Mouse (Mus musculus) embryonic facial prominence, embryonic 11.5 days (tissue): ENCODE measurements around the gene 4930404H24Rik. TPM values are rescaled to one million over a fixed set of nuclear protein-coding genes. Genes with fewer than 3 reads are reported as not detected.

ENCODE experiments used
- ATAC-seq: fragments of 200-750 bp; cut with Nextera tagmentation; replicated peaks from 2 replicates; pipeline ENCODE4 v1.8.0; 2017; ENCODE audit warnings: low read depth; ENCODE audit not compliant: insufficient number of reproducible peaks, low FRiP score, low TSS enrichment
- DNase-seq: peaks from one replicate; pipeline ENCODE4 v3.0.0-alpha.2; 2015; ENCODE audit warnings: low spot score
- H3K27ac ChIP-seq: fragments of 300-500 bp; sonication (generic); replicated peaks from 2 replicates; pipeline ENCODE4 v1.5.1; 2014; ENCODE audit warnings: mild to moderate bottlenecking, low read depth, low read length, control low read depth
- H3K27me3 ChIP-seq: fragments of 300-500 bp; sonication (generic); 2 replicates; pipeline ENCODE4 v1.6.1; 2014; ENCODE audit warnings: mild to moderate bottlenecking, low read length, moderate library complexity, mixed read lengths; ENCODE audit not compliant: control insufficient read depth, insufficient read depth
- H3K36me3 ChIP-seq: fragments of 300-500 bp; sonication (generic); replicated peaks from 2 replicates; pipeline ENCODE4 v1.6.1; 2014; ENCODE audit warnings: low read depth, mild to moderate bottlenecking, low read length, moderate library complexity, mixed read lengths; ENCODE audit not compliant: control insufficient read depth, insufficient read depth
- H3K4me1 ChIP-seq: fragments of 300-500 bp; sonication (generic); 2 replicates; pipeline ENCODE4 v1.6.1; 2014; ENCODE audit warnings: low read length, mixed read lengths; ENCODE audit not compliant: control insufficient read depth, insufficient read depth
- H3K4me2 ChIP-seq: fragments of 300-500 bp; sonication (generic); 2 replicates; pipeline ENCODE4 v1.6.1; 2014; ENCODE audit warnings: low read depth, mild to moderate bottlenecking, control low read depth, low read length, moderate library complexity
- H3K4me3 ChIP-seq: fragments of 300-500 bp; sonication (generic); 2 replicates; pipeline ENCODE4 v1.5.1; 2014; ENCODE audit warnings: low read depth, low read length, control low read depth
- H3K9ac ChIP-seq: fragments of 300-500 bp; sonication (generic); replicated peaks from 2 replicates; pipeline ENCODE4 v1.6.1; 2014; ENCODE audit warnings: mild to moderate bottlenecking, control low read depth, low read length
- H3K9me3 ChIP-seq: fragments of 300-500 bp; sonication (generic); replicated peaks from 2 replicates; pipeline ENCODE4 v1.6.1; 2016; ENCODE audit warnings: mild to moderate bottlenecking, low read length, inconsistent platforms, mixed read lengths; ENCODE audit not compliant: control insufficient read depth
- WGBS: fragments of 180-500 bp; shearing (Covaris S2); extraction: QIAGEN DNeasy Blood & Tissue Kit; methylation state at CpG from one replicate; pipeline ENCODE4 v1.1.7; 2014; 5-methylcytosine and 5-hydroxymethylcytosine counted together
- polyA plus RNA-seq: library from polyadenylated mRNA; unstranded; fragments of >200 nt; fragmentation: Nextera tagmentation; extraction: Ambion mirVana; gene quantifications from 2 replicates; pipeline ENCODE4 v1.2.1, GENCODE M21; 2014

4930404H24Rik gene
- polyA plus RNA-seq, 1 experiment from 2014 or later, result not detected

DNA sequence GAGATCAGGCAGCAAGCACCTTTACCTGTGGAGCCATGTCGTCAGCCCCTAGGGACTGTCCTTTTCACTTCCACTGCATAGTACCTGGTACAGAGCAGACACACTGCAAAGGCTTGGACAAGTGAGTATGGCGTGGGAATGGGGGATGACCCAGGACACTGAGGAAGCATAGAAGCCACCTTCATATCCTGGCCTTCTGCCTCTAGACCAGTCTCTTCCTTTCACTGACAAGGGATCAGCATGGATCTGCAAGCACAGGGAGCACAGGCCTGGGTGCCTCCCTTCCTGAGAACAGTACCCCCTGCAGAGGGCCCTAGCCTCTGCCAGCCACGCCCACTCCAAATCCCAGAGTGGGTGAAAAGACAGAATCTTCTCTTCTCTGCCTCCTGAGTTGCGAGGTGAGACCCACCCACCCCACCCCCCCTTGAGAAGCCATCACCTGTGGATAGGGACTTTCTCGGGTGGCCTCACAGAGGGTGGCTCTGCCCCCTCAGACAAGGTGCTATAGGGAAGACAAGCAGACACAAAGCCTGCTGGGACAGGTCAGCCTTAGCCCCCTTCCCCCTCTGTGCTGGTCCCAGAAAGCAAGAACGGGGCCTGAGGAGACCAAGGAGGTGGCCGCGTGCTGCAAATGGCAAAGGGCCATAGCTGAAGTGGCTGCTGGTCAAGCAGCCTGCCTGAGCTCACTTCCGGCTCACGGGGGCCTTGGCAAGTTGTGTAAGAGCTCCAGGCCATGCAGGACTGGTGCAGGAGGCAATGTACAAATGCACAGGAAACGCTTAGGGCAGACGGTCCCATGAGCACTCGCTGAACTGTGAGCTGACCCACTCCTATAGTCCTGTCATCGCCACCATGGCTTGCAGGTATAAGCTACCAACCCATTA lies 22.1 kb downstream of the 4930404H24Rik start:
- Histone ChIP-seq H3K27ac (no peak overlapping the region), H3K4me1 (peaks cover 3% of the 10 kb centered on the region; the same call in 1 of the 2 replicates), H3K4me3 (no peak overlapping the region), H3K9me3 (no peaks in the 10 kb centered on the region), H3K27me3 (no peaks in the 10 kb centered on the region), H3K4me2 (no peak overlapping the region), H3K9ac (no peak overlapping the region), H3K36me3 (no peaks in the 10 kb centered on the region)
- DNase-seq, result no peak
- no peak for ATAC-seq
- WGBS, result 79% methylated on average over 14 of the region's 14 CpGs

DNA sequence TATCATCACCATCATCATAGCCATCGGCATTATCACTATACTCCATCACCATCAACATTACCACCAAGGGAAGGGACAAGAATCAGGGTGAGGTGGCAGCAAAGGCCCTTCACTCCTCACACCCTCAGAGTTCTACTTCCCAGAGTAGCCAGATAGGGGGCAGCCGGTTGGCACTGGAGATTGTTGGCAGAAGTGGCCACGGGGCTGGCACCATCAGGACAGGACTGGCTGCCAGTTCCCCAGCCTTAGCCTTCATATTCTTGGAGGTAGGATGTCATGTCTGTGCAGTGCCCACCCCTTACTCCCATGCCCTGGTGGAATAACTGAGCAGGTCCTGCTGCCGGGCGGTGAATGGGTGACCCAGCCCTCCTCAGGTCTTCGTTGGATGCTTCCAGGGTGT lies 23.0 kb downstream of the 4930404H24Rik start:
- H3K9ac ChIP-seq, result no peak overlapping the region
- H3K4me3 ChIP-seq, result no peak overlapping the region
- ATAC-seq (no peak), DNase-seq (no peak)
- WGBS, result 89% methylated on average over 6 of the region's 6 CpGs
- H3K4me2 ChIP-seq, result no peak overlapping the region
- H3K4me1 ChIP-seq, result peaks cover 3% of the 10 kb centered on the region; the same call in 1 of the 2 replicates
- H3K27ac ChIP-seq, result no peak overlapping the region
- no peaks in the 10 kb centered on the region for H3K9me3 ChIP-seq
- H3K36me3 ChIP-seq, result no peaks in the 10 kb centered on the region
- no peaks in the 10 kb centered on the region for H3K27me3 ChIP-seq

DNA sequence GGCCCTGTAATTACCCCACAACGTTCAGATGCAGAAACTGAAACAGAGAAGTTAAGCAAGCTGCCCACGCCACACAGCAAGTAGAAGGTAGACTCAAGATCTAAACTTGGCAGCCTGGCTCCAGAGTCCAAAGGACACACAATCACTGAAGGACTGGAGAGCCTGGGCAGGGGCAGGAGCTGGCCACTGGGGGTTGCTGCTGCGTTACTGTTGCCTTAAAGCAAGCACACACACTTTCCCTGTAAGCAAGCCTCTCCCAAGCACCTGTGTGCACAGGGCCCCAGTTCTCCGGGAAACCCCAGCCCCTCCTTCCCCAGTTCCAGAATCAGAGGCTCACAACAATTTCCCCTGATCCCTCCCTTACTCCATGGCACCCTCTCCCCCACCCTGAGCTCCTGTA lies 24.4 kb downstream of the 4930404H24Rik start:
- Histone ChIP-seq H3K4me3 (no peak overlapping the region), H3K36me3 (no peaks in the 10 kb centered on the region), H3K4me2 (no peak overlapping the region), H3K9me3 (no peaks in the 10 kb centered on the region), H3K27ac (no peak overlapping the region), H3K27me3 (no peaks in the 10 kb centered on the region), H3K9ac (no peak overlapping the region), H3K4me1 (peaks cover 3% of the 10 kb centered on the region; the same call in 1 of the 2 replicates)
- DNase-seq, result no peak
- WGBS, result 53% methylated on average over 4 of the region's 4 CpGs
- peak; percentile 40; the same call in 1 of the 2 replicates for ATAC-seq

DNA sequence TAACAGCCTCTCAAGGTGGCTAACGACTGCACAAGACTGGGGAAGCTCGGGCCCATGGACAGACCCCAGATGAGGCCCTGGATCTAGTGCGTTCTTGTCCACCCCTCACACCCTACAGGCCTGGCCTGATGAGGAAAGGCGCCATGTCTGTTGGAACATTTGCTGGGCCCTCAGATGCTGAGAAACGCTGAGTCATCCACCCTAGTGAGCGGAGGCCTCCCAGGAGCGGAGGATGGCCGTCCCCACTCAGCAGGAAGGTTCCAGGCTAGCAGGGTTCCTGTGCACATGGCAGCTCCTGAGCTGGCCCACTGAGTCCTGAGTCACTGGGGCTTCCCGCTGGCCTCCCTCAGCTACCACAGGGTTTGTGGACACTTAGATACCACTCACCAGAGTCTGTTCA lies 27.5 kb downstream of the 4930404H24Rik start:
- no peak overlapping the region for H3K9ac ChIP-seq
- H3K4me1 ChIP-seq, result peaks cover 3% of the 10 kb centered on the region; the same call in 1 of the 2 replicates
- DNase-seq (no peak), ATAC-seq (no peak)
- no peaks in the 10 kb centered on the region for H3K9me3 ChIP-seq
- no peak overlapping the region for H3K27ac ChIP-seq
- H3K4me3 ChIP-seq, result no peak overlapping the region
- no peak overlapping the region for H3K4me2 ChIP-seq
- 79% methylated on average over 9 of the region's 9 CpGs for WGBS
- H3K27me3 ChIP-seq, result no peaks in the 10 kb centered on the region
- no peaks in the 10 kb centered on the region for H3K36me3 ChIP-seq

DNA sequence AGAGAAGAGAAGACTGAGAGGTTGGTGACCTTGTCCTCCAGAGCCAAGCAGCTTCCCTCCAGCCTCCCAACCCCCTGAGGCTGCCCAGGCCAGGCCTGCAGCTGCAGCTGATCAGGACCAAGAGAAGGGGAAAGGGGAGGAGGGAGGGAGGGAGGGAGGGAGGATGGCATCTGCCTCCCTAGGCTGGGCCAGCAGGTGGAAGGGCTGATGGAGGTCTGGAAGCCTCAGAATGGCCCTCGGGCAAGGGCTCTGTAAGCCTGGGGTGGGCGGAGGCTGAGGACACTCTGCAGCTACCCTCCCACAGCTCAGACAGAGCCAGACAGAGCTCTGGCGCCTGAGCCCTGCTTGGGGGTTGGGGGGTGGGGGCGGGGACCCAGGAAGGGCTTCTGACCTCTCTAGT lies 29.7 kb downstream of the 4930404H24Rik start:
- ATAC-seq, result peak; percentile 41; the same call in 1 of the 2 replicates
- peaks cover 5% of the 10 kb centered on the region; the same call in 1 of the 2 replicates for H3K27me3 ChIP-seq
- 16% methylated on average over 4 of the region's 4 CpGs for WGBS
- no peak overlapping the region for H3K4me2 ChIP-seq
- peaks cover 5% of the 10 kb centered on the region for H3K4me1 ChIP-seq
- no peak overlapping the region for H3K4me3 ChIP-seq
- H3K9me3 ChIP-seq, result no peaks in the 10 kb centered on the region
- DNase-seq, result peak; percentile 19
- no peak overlapping the region for H3K9ac ChIP-seq
- no peaks in the 10 kb centered on the region for H3K36me3 ChIP-seq
- H3K27ac ChIP-seq, result no peak overlapping the region

DNA sequence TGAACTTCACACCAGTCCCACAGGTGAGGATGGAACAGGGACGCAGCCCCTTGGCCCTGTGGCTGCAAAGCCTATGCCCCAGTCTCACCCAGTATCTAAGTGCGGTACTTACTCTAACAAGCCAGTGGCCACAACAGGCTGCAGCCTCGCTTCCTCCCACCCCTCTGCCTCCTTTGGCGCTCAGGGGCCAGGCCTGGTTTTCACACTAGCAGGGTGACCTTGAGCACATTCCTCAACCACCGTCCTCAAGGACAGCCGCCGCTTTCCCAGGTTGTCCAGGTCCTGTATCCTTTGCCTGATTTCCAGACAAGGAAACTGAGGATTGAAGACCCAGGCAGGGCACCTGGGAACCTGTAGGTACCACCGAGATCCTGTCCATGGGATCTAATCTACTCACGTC lies 30.6 kb downstream of the 4930404H24Rik start:
- DNase-seq, result no peak
- Histone ChIP-seq H3K27ac (no peak overlapping the region), H3K36me3 (no peaks in the 10 kb centered on the region), H3K4me1 (peaks cover 5% of the 10 kb centered on the region), H3K4me3 (no peak overlapping the region), H3K27me3 (peaks cover 6% of the 10 kb centered on the region; the same call in 1 of the 2 replicates), H3K4me2 (no peak overlapping the region), H3K9ac (no peak overlapping the region), H3K9me3 (no peaks in the 10 kb centered on the region)
- 65% methylated on average over 9 of the region's 9 CpGs for WGBS
- no peak for ATAC-seq

DNA sequence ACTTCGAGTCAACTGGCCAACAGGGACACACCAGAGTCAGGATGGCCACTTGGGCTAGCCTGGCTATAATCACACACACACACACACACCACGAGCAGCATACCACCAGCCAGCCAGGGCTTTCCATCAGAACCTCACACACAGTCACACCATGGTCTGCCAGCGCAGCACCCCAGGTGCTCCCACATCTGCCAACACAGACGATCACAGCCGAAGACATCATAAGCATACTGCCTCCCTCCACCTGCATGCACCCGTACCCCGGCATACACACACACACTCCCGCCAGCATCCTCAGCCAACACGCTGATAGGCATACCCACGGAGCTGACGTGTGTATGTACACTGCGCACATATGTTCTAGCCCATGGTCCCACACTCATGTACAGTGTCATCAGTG lies 31.1 kb downstream of the 4930404H24Rik start:
- ATAC-seq, result no peak
- no peak overlapping the region for H3K4me3 ChIP-seq
- H3K36me3 ChIP-seq, result no peaks in the 10 kb centered on the region
- H3K9ac ChIP-seq, result no peak overlapping the region
- peaks cover 6% of the 10 kb centered on the region; the same call in 1 of the 2 replicates for H3K27me3 ChIP-seq
- H3K4me1 ChIP-seq, result peaks cover 5% of the 10 kb centered on the region
- H3K27ac ChIP-seq, result no peak overlapping the region
- 90% methylated on average over 12 of the region's 12 CpGs for WGBS
- no peaks in the 10 kb centered on the region for H3K9me3 ChIP-seq
- no peak for DNase-seq
- H3K4me2 ChIP-seq, result no peak overlapping the region

DNA sequence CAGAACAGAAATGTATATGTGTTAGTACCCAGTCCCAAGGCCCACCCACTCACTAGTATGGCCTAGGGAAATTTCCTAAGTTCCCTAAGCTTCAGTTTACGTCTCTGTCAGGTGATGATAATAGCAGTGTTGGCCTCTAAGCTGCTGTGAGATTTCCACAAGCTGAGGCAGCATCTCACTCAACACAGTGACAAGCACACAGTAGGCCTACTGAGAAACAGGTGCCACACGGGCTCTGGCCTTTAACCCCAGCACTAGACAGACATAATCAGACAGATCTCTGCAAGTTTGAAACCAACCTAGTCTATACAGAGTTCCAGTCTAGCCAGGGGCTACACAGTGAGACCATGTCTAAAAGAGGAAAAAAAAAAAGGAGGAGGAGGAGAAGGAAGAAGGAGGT lies 32.1 kb downstream of the 4930404H24Rik start:
- ATAC-seq, result no peak
- peaks cover 5% of the 10 kb centered on the region for H3K4me1 ChIP-seq
- DNase-seq, result no peak
- no peaks in the 10 kb centered on the region for H3K36me3 ChIP-seq
- WGBS, result 55% methylated on average over 2 of the region's 2 CpGs
- H3K9ac ChIP-seq, result no peak overlapping the region
- H3K27me3 ChIP-seq, result peaks cover 6% of the 10 kb centered on the region; the same call in 1 of the 2 replicates
- no peak overlapping the region for H3K27ac ChIP-seq
- H3K9me3 ChIP-seq, result no peaks in the 10 kb centered on the region
- H3K4me3 ChIP-seq, result no peak overlapping the region
- no peak overlapping the region for H3K4me2 ChIP-seq
